Mouse (Mus musculus) stomach, postnatal 0 days (tissue): ENCODE measurements around the gene Siglecf.

Experiments
- CTCF ChIP-seq: IDR thresholded peaks from 2 replicates; pipeline ENCODE4 v1.5.1; 2016; ENCODE audit warnings: antibody characterized with exemption, low read depth, mild to moderate bottlenecking, moderate library complexity
- EP300 ChIP-seq: optimal IDR thresholded peaks from 2 replicates; pipeline ENCODE3; 2016; ENCODE audit warnings: antibody characterized with exemption

- TF ChIP-seq CTCF (no peak), EP300 (no peak)
Observed at GRCm38 (mm10) chr7:43328101-43328500, 23.0 kb upstream of the Siglecf start.
